Mouse (Mus musculus) liver, adult (tissue): ENCODE measurements around the gene Hcar2.
A peak's percentile ranks its signal among the peaks of the same experiment; 100 is the strongest.

Experiments
- GATA4 ChIP-seq: IDR thresholded peaks from 2 replicates; pipeline ENCODE4 v1.6.1; 2014; ENCODE audit warnings: mild to moderate bottlenecking, low read length; ENCODE audit not compliant: insufficient replicate concordance

Hcar2 gene

GRCm38 (mm10) chr5:123879928-123880327, 14.6 kb upstream of the Hcar2 start, which contains the start of gene Hcar1:
Hcar1 (minus strand) TSS chr5:123880020.
- no peak for TF ChIP-seq GATA4

DNA sequence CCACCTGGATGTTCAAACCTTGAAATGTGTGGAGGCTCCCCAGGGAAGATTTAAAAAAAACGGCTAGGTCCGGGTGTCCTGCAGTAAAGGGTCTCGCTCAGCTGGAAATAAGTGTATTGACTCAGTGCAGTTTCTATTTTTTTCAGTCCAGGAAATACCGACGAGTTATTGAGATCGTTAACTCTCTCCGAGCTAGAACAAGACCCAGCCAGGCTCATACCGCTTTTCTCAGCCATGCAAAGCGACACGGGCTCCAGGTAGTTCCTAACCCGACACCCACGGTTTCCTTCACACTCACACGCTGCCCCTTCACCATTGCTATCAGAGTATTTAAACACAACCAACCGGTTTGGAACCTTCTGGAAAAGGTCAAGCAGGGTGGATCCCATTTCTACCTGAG, 12.8 kb upstream of the Hcar2 start:
- TF ChIP-seq GATA4: no peak

DNA sequence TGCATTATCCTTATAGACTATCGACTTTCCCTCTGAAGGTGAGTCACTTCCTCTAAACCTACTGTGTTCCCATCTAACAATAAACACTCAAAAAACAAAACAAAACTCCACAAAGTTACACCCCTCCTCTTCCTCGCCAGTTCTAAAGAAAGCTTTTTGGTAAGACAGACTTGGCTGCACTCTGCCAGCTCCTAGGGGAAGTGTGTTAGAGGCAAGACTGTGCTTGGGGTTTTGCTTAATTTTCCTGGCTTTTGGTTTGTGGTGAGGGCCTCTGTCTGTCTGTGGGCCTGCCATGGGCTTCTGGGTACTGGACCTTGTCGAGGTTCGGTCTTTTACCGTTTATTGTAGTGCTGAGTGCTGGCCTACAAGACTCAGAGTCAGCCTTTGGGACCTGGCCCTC, 8.9 kb upstream of the Hcar2 start:
- TF ChIP-seq GATA4: no peak

DNA sequence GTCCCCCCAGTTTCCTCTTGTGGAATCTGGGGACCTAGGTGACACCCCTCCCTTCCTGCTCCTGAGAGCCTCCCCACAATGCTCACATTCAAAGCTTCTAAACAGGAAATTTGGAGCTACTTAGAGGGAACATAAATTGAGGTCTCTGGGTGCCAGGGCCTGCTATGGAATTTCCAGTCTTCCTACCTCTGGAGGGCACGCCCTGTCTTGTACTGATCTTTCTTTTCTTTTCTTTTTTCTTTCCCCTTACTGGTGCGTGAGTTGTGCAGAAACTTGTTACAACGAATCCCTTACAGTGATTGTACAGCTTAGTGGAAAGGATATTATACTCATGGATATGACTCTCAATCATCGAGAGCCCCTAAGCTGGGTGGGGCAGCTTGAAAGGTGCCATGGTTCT, 4.3 kb upstream of the Hcar2 start:
- no peak for TF ChIP-seq GATA4

DNA sequence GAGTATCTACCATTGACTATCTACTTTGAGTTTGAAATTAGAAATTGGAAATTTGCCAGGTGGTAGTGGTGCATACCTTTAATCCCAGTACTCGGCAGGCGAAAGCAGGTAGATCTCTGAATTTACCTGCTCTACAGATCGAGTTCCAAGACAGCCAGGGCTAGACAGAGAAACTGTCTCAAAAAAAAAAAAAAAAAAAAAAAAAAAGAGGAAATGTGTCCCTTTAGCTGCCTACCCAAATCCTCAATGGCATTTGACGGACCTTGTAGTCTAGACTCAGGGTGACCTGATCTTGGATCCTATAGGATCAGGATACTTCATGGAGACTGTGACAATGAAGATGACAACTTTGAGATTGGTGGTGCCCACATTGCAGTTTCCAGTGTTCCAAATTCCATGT, 1.2 kb upstream of the Hcar2 start:
- no peak for TF ChIP-seq GATA4

GRCm38 (mm10) chr5:123863934-123864333, 1.4 kb downstream of the Hcar2 start:
- no peak for TF ChIP-seq GATA4

DNA sequence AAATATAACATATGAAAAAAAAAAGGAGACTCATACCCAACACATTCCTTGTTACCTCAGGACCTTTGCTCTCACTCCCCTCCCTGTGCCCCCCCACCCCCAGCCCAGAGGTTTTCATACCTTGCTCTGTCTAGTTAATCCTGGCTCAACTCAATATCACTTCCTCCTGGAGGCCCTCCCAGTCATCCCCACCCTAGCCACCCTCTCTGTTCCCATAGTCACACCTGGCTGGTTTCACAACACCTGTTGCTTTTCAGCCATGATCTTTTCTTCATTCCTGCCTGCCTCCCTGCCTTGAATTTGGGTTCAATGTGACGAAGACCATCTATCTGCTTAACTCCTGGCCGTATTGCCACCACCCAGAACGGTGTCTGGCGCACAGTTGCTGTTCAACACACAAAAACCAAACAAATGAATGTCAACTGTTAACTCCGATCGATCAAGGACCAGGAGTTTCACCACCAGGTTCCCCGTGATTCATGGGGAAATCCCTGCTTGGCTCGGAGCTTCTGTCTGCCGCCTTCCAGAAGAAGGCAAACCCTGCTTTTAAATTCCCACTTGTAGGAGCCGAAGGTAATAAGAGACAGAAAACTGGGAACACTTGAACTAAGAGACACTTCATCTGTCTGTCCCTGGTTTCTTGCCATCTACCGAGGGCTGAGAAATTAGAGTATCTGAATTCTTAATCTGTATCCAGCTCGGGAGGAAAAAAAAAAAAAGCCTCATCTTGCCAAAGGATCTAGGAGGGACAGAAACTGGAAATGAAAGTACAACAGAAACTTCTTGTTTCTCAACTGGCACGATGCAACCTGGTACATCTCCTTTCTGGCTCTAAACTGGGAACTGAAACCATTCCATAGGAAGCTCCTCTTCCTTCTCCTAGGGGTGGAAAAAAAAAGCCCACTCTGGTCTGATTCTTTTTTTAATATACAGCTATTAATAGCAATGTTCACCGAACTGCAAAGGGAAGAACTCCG, 2.6 kb downstream of the Hcar2 start:
- no peak for TF ChIP-seq GATA4

GRCm38 (mm10) chr5:123858798-123859197, 6.5 kb downstream of the Hcar2 start:
- no peak for TF ChIP-seq GATA4

DNA sequence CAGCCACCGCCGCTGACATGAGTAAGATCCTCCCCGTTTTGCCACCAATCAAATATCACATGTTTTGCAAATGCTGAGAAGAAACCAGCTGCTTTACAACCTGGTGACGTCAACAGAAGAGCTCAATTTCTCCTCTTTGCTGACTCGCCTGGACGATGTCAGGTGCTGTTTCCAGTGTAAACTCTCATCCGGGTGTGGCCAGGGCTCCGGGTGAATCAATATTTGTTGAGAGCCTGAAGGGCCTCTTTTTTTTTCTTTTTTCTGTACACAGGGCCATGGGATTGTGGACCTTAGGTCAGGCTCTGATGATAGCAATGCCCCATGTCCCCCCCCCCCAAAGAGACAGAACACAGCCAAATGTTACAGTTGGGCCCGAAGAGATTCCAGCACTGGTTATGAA, 10.8 kb downstream of the Hcar2 start:
- TF ChIP-seq GATA4: peak; percentile 31; the same call in 1 of the 2 replicates

DNA sequence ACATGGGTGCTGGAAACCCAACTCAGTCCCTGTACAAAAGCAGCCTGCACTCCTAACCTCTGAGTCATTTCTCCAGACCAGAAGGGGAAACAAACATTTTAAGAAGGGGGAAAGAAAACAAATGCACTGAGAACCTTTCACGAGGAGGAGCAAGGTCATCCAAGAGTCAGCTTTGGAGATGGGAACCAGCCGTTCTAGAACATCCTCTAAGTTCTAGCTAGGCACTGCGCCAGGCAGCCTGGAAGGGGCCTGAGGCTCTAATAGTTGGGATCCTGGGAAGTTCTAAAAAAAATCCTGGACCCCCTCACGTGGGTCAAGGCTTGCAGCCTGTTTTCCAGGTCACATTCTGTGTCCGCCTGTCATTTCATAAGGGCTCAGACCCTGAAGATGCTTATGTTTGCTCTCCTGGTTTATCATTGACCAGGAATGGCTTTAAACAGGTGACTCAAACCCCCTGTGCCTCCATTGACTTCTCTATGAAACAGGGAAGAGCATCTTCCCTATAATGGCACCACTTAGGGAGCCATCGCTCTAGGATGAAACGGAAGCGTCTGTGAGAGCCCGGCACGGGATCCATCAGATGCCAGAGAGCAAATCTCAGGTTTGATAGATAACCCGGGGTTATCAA, 11.3 kb downstream of the Hcar2 start:
- TF ChIP-seq GATA4: no peak

DNA sequence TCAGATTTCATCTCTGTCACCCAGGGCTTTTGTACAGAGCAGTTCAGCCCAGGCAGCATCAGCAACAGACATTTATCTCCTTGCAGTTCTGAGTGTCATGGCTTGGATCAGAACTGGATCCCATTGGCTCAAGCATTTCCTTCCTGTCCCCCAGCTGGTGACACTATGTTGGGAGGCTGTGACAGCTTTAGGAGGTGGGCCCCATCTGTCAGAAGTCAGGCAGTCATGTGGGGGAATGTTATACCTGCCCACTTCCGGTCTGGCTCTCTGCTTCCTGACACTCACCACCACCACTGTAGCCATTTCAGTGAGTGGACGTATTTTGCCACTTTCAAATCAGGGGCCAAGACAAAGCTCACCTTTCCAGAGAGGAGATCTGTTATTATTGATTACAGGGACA, 13.9 kb downstream of the Hcar2 start:
- no peak for TF ChIP-seq GATA4

- no peak for TF ChIP-seq GATA4
These were observed 21.0 kb downstream of the Hcar2 start for GRCm38 (mm10) chr5:123844316-123844715.

GRCm38 (mm10) chr5:123843816-123844215, 21.5 kb downstream of the Hcar2 start:
- no peak for TF ChIP-seq GATA4

DNA sequence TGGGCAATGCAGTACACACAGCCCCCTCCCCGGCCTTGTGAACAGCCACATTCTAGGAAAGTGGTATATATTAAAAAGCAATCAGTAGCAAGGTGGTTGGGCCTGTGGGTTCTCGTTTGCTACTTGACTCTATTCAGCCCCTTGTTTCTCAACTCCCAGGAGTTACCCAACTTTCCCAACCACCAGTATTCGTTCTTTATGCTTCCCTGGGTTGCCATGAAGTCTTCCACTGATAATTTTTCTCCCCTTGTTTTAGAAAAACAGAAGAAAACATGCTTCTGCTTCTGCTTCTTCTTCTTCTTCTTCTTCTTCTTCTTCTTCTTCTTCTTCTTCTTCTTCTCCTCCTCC, 22.4 kb downstream of the Hcar2 start:
- TF ChIP-seq GATA4: no peak

- TF ChIP-seq GATA4: no peak
These were observed 22.9 kb downstream of the Hcar2 start for GRCm38 (mm10) chr5:123842221-123842934.

- TF ChIP-seq GATA4: no peak
These were observed 27.9 kb downstream of the Hcar2 start for GRCm38 (mm10) chr5:123837371-123837770.
